Mouse (Mus musculus) MEL (cell line): ENCODE measurements around the gene Ankfn1. TPM values are rescaled to one million over a fixed set of nuclear protein-coding genes. Genes with fewer than 3 reads are reported as not detected.

Source experiments
- DNase-seq: peaks from one replicate; pipeline ENCODE4 v3.0.0; 2011; ENCODE audit warnings: low read depth, low spot score
- H3K27ac ChIP-seq: 2 replicates; pipeline ENCODE4 v1.5.1; 2012; ENCODE audit warnings: low read depth, mild to moderate bottlenecking, control low read depth, low read length, moderate library complexity; ENCODE audit not compliant: control insufficient read depth
- H3K27me3 ChIP-seq, 2 experiments: fragments of 150-350 bp in 1 of 2; sonication (generic) in 1 of 2; 2 replicates each; pipeline ENCODE4 v1.6.1; 2012; ENCODE audit warnings: low read length in 2 of 2, mild to moderate bottlenecking in 2 of 2, improper control_type of control experiment in 1 of 2, moderate library complexity in 1 of 2; ENCODE audit not compliant: insufficient read depth in 2 of 2, control insufficient read depth in 1 of 2
- H3K36me3 ChIP-seq, 2 experiments: 2 replicates each; pipeline ENCODE4 v1.6.1; 2012 to 2014; ENCODE audit warnings: low read length in 2 of 2, improper control_type of control experiment in 1 of 2, inconsistent platforms in 1 of 2, mild to moderate bottlenecking in 1 of 2; ENCODE audit not compliant: insufficient read depth in 2 of 2, control insufficient read depth in 1 of 2
- H3K4me1 ChIP-seq, 2 experiments: fragments of 150-350 bp in 1 of 2; sonication (generic) in 1 of 2; 2 replicates each; pipeline ENCODE4 v1.6.1; 2012; ENCODE audit warnings: low read length in 2 of 2, improper control_type of control experiment in 1 of 2, mild to moderate bottlenecking in 1 of 2; ENCODE audit not compliant: insufficient read depth in 2 of 2, control insufficient read depth in 1 of 2
- H3K4me3 ChIP-seq, 2 experiments: fragments of 150-350 bp in 1 of 2; sonication (generic) in 1 of 2; 2 replicates each; pipeline ENCODE4 v1.5.1; 2012; ENCODE audit warnings: low read depth in 2 of 2, low read length in 2 of 2, mild to moderate bottlenecking in 2 of 2, moderate library complexity in 2 of 2, control low read depth in 1 of 2, improper control_type of control experiment in 1 of 2; ENCODE audit not compliant: control insufficient read depth in 1 of 2, insufficient read depth in 1 of 2
- H3K79me2 ChIP-seq: 2 replicates; pipeline ENCODE4 v1.6.1; 2012; ENCODE audit warnings: mild to moderate bottlenecking, low read length, moderate library complexity; ENCODE audit not compliant: control insufficient read depth, poor library complexity, insufficient read depth
- H3K9ac ChIP-seq: 2 replicates; pipeline ENCODE4 v1.6.1; 2012; ENCODE audit warnings: low read depth, mild to moderate bottlenecking, control low read depth, low read length, moderate library complexity; ENCODE audit not compliant: control insufficient read depth, poor library complexity, severe bottlenecking
- H3K9me3 ChIP-seq: fragments of 150-350 bp; sonication (generic); replicated peaks from 2 replicates; pipeline ENCODE4 v1.6.1; 2012; ENCODE audit warnings: mild to moderate bottlenecking, low read length, improper control_type of control experiment, moderate library complexity; ENCODE audit not compliant: insufficient read depth
- BHLHE40 ChIP-seq: IDR thresholded peaks from 2 replicates; pipeline ENCODE4 v1.6.1; 2012; ENCODE audit warnings: low read depth, mild to moderate bottlenecking, inconsistent platforms, low read length, improper control_type of control experiment, borderline replicate concordance
- CHD1 ChIP-seq: IDR thresholded peaks from 2 replicates; pipeline ENCODE4 v1.6.1; 2012; ENCODE audit warnings: low read depth, mild to moderate bottlenecking, inconsistent platforms, low read length, improper control_type of control experiment
- ETS1 ChIP-seq: IDR thresholded peaks from 2 replicates; pipeline ENCODE4 v1.6.1; 2012; ENCODE audit warnings: low read depth, mild to moderate bottlenecking, inconsistent platforms, low read length, improper control_type of control experiment, moderate library complexity
- GATA1 ChIP-seq: IDR thresholded peaks from 2 replicates; pipeline ENCODE4 v1.6.1; 2011; ENCODE audit warnings: low read depth, low read length, improper control_type of control experiment
- HCFC1 ChIP-seq: IDR thresholded peaks from 2 replicates; pipeline ENCODE4 v1.6.1; 2012; ENCODE audit warnings: low read depth, mild to moderate bottlenecking, inconsistent platforms, low read length, improper control_type of control experiment, moderate library complexity
- JUND ChIP-seq: IDR thresholded peaks from 2 replicates; pipeline ENCODE4 v1.6.1; 2011; ENCODE audit warnings: low read depth, mild to moderate bottlenecking, improper control_type of control experiment, low read length
- KAT2A ChIP-seq: conservative IDR thresholded peaks from 2 replicates; pipeline ENCODE4 v1.6.1; 2012; ENCODE audit warnings: low read depth, low read length, improper control_type of control experiment, inconsistent platforms
- MAFK ChIP-seq: IDR thresholded peaks from 2 replicates; pipeline ENCODE4 v1.6.1; 2011; ENCODE audit warnings: low read depth, mild to moderate bottlenecking, low read length, improper control_type of control experiment, borderline replicate concordance
- MAX ChIP-seq: IDR thresholded peaks from 2 replicates; pipeline ENCODE4 v1.6.1; 2011; ENCODE audit warnings: low read length, improper control_type of control experiment
- MAZ ChIP-seq: IDR thresholded peaks from 2 replicates; pipeline ENCODE4 v1.6.1; 2012; ENCODE audit warnings: low read depth, mild to moderate bottlenecking, inconsistent platforms, low read length, improper control_type of control experiment
- MYB ChIP-seq: IDR thresholded peaks from 2 replicates; pipeline ENCODE4 v1.6.1; 2011; ENCODE audit warnings: mild to moderate bottlenecking, low read depth, low read length, improper control_type of control experiment
- MYC ChIP-seq: IDR thresholded peaks from 2 replicates; pipeline ENCODE4 v1.6.1; 2011; ENCODE audit warnings: low read depth, mild to moderate bottlenecking, low read length, improper control_type of control experiment, moderate library complexity
- RCOR1 ChIP-seq: IDR thresholded peaks from 2 replicates; pipeline ENCODE4 v1.6.1; 2012; ENCODE audit warnings: low read depth, mild to moderate bottlenecking, inconsistent platforms, low read length, improper control_type of control experiment
- ZC3H11A ChIP-seq: IDR thresholded peaks from 2 replicates; pipeline ENCODE4 v1.6.1; 2012; ENCODE audit warnings: low read depth, mild to moderate bottlenecking, inconsistent platforms, low read length, improper control_type of control experiment
- ZKSCAN1 ChIP-seq: IDR thresholded peaks from 2 replicates; pipeline ENCODE4 v1.6.1; 2012; ENCODE audit warnings: low read depth, mild to moderate bottlenecking, inconsistent platforms, low read length, improper control_type of control experiment, moderate library complexity
- ZMIZ1 ChIP-seq: IDR thresholded peaks from 2 replicates; pipeline ENCODE4 v1.6.1; 2012; ENCODE audit warnings: low read depth, mild to moderate bottlenecking, inconsistent platforms, low read length, improper control_type of control experiment, moderate library complexity
- polyA plus RNA-seq, 2 experiments: library from polyadenylated mRNA; stranded (reverse) in 1 of 2; unstranded in 1 of 2; fragments of >175 nt in 1 of 2; fragments of >200 nt in 1 of 2; gene quantifications; 2 replicates each; pipeline versions ENCODE4 v1.2.1 to v1.2.4; 2012; ENCODE audit warnings: low replicate concordance in 2 of 2, low read depth in 1 of 2; ENCODE audit not compliant: insufficient read length in 2 of 2, insufficient read depth in 1 of 2, missing spikeins in 1 of 2
- total RNA-seq: library from RNA; depleted of rRNA; stranded (reverse); fragments of 300-350 nt; gene quantifications from 2 replicates; pipeline ENCODE4 v1.2.3, GENCODE M21; 2012

Ankfn1 gene
- total and polyA plus RNA-seq, 3 experiments, result not detected

DNA sequence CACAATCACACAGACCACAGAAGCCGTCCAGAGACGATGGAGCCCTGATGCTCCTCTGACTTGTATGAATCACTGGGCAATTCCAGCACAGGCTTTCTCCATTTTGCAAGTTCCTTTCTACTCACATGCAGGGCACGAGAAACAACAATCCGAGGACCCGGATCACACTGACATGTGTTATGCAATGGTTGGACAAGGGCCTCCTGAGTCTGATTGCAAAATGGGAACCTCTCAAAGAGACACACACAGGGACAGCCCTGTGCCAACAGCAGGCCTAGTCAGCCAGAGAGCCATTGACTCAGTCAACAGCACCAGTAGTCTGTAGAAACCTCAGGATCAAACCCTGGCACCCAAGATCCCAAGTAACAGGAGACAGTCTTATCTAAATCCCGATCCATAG lies 318.0 kb downstream of the Ankfn1 start:
- no peak overlapping the region for H3K4me3 ChIP-seq
- H3K79me2 ChIP-seq, result no peaks in the 10 kb centered on the region
- H3K9me3 ChIP-seq, result no peaks in the 10 kb centered on the region

DNA sequence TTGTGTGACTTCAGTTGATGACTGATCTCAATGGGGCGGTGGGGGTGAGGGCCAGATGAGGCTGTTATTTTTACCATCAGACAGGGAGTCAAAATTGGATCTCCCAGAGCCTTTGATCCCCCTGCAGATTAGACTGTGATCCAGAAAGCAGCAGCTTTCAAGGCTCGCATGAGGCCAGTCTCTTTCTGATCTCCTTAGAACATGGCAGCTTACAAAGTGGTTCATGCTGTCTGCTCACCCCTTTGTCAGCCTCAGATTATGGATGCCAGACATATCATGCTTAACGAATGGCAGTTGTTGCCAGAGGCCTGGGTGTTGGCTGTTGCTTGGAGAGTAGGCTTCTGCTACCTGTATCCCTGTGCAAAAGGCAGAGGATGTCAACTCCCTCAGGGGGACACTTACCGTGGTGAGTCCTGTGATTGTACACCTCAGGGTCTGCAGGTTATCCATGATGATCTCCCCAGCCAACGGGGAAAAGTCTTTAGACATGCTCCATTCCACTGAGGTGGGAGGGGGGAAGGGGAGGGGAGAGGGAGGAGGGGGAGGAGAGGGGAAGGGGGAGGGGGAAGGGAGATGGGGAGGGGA lies 321.7 kb downstream of the Ankfn1 start:
- TF ChIP-seq MYC (no peak), MAX (no peak), ZKSCAN1 (no peak), HCFC1 (no peak), RCOR1 (no peak), MAFK (no peak), MYB (no peak), BHLHE40 (no peak), ZC3H11A (no peak), GATA1 (no peak), KAT2A (no peak), ZMIZ1 (no peak), JUND (no peak), ETS1 (no peak)
- TF ChIP-seq, all 39 proteins: peak for 0
- Histone ChIP-seq H3K4me1 (no peaks in the 10 kb centered on the region), H3K36me3 (no peaks in the 10 kb centered on the region), H3K79me2 (no peaks in the 10 kb centered on the region), H3K9ac (no peak overlapping the region), H3K4me3 (no peak overlapping the region), H3K27ac (no peak overlapping the region), H3K9me3 (no peaks in the 10 kb centered on the region), H3K27me3 (no peaks in the 10 kb centered on the region)
- DNase-seq, result no peak

More for the DNA sequence above, 318.0 kb downstream of the Ankfn1 start:
- no peak overlapping the region for H3K9ac ChIP-seq
- H3K27ac ChIP-seq, result no peak overlapping the region
- TF ChIP-seq MAFK, result no peak
- TF ChIP-seq CHD1, result no peak
- no peak for TF ChIP-seq HCFC1
- TF ChIP-seq MAZ, result no peak
- no peak for DNase-seq
- no peaks in the 10 kb centered on the region for H3K4me1 ChIP-seq
- no peaks in the 10 kb centered on the region for H3K36me3 ChIP-seq
- no peaks in the 10 kb centered on the region for H3K27me3 ChIP-seq
